In the genomic region with DNA sequence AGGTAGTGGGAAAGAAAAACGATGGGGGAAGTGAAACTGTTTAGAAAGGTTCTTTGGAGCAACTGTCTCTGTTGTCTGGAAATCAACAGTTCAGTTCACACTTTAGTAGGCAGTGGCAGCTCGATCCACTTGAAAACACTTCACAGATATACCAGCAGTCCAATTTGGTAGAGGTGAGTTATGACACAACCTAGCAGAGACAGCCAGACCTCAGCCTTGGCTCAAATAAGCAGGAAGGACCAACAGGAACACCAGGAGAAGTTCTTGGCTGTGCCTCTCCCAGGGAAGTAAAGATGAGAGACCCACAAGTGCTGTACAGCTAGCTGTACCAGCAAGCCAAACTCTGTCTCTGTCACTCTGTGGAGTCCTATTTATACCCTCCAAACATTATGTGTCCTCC, we compare ENCODE assay signal across 21 mouse cellular contexts.
"Had no signal": no experiment of that assay in that cellular context is flagged by ENCODE, and none has a peak within 500 bp of the region (broad histone marks: within the 10 kb centered on the region; RNA-seq: fewer than 3 reads in every experiment).

No protein-coding gene starts in this region.

- H3K9ac ChIP-seq: lung, embryonic 15.5 days; midbrain, embryonic 12.5 days; neural tube, embryonic 13.5 days; neural tube, embryonic 15.5 days had no signal

- H3K4me1 ChIP-seq: lung, embryonic 15.5 days; midbrain, embryonic 10.5 days; midbrain, embryonic 12.5 days; neural tube, embryonic 13.5 days; neural tube, embryonic 15.5 days had no signal

- H3K4me3 ChIP-seq: lung, embryonic 15.5 days; midbrain, embryonic 10.5 days; midbrain, embryonic 12.5 days; myocyte; neural tube, embryonic 13.5 days; neural tube, embryonic 15.5 days had no signal

- H3K9me3 ChIP-seq: lung, embryonic 15.5 days; midbrain, embryonic 10.5 days; midbrain, embryonic 12.5 days; neural tube, embryonic 13.5 days; neural tube, embryonic 15.5 days had no signal

- H3K27me3 ChIP-seq: lung, embryonic 15.5 days; midbrain, embryonic 12.5 days; neural tube, embryonic 13.5 days; neural tube, embryonic 15.5 days had no signal

- DNase-seq: lung, adult 2 months; lung, postnatal 14 days; lung, postnatal 36 days; midbrain, embryonic 14.5 days; retina, postnatal 1 day; right cerebral cortex, adult 18-20 months; right cerebral cortex, postnatal 25 days; right cerebral cortex, postnatal 4 days; spleen, adult 18-20 months; thymus, adult 18-20 months; thymus, postnatal 14 days; thymus, postnatal 36 days had no signal

- H3K4me2 ChIP-seq: lung, embryonic 15.5 days; midbrain, embryonic 12.5 days; neural tube, embryonic 13.5 days; neural tube, embryonic 15.5 days had no signal

- ATAC-seq: lung, postnatal 0 days; midbrain, embryonic 16.5 days had no signal

- H3K36me3 ChIP-seq: lung, embryonic 15.5 days; midbrain, embryonic 10.5 days; midbrain, embryonic 12.5 days; neural tube, embryonic 13.5 days; neural tube, embryonic 15.5 days had no signal

- H3K27ac ChIP-seq: lung, embryonic 15.5 days; macrophage; midbrain, embryonic 10.5 days; midbrain, embryonic 12.5 days; neural tube, embryonic 13.5 days; neural tube, embryonic 15.5 days had no signal
